Mouse (Mus musculus): ENCODE results near the gene Ctnnbl1.

Gene Ctnnbl1

DNA sequence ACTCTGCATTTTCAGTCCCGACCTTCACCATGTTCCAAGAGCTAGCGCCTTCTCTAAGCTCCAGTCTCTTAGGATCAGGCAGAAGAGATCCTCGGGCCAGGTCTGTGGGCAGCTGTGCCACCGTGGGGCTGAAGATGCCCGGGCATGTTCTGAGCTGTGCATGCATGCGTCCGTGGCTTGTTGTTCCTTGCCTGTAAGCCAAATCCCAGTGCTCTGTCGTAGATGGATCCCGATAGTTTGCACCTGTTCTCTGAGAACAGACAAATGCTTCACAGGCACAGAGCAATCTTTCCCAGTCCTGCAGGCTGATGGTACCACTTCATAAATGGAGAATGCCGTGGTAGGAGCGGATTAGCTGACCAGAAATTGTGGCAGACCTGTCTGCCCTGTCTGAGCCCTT, 87.0 kb downstream of the Ctnnbl1 start:
- no peak for DNase-seq

GRCm38 (mm10) chr2:157830101-157830500, 92.9 kb downstream of the Ctnnbl1 start:
- DNase-seq: no peak

GRCm38 (mm10) chr2:157830620-157831354, 93.6 kb downstream of the Ctnnbl1 start:
- DNase-seq: no peak

DNA sequence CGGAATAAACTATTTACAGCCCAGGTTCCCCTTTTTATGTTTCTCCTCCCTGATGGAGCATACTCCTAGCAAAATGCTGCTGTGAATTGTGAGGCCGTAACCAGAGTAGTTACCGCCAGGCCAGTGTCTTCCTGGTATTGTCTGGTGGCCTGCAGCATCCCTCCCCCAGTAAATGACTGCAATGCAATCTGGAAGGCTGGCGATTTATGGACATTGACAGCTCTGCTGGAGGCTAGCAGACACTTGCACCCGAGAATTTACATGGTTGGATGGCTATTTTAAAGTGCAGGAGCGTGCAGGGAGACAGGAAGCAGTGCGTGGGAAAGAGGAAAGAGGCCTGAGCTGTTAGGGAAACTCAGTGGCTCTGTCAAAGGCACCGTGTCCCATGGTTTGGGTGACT, 99.8 kb downstream of the Ctnnbl1 start:
- no peak for DNase-seq

GRCm38 (mm10) chr2:157838206-157838923, 101.2 kb downstream of the Ctnnbl1 start:
- DNase-seq: no peak

- no peak for DNase-seq
Measured at GRCm38 (mm10) chr2:157840641-157841078, 103.5 kb downstream of the Ctnnbl1 start.

DNA sequence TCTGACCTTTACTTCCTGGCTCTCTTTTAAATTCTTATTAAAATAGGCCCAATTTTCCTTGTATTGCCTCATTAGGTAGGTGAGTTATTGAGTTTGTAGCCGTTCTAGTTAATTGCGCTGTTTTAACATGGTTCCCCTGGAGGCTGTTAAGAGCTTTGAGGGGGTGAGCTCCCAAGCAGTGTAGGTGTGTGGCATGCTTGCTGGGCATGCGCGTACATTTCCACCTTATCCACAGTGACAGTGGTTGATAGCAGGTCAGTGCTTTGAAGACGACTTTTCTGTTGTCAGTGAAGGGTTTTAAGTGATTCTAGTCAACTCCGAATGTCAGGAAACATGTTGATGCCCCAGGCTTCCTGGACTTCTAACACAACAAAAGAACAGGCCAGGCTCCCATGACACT, 103.9 kb downstream of the Ctnnbl1 start:
- no peak for DNase-seq

DNA sequence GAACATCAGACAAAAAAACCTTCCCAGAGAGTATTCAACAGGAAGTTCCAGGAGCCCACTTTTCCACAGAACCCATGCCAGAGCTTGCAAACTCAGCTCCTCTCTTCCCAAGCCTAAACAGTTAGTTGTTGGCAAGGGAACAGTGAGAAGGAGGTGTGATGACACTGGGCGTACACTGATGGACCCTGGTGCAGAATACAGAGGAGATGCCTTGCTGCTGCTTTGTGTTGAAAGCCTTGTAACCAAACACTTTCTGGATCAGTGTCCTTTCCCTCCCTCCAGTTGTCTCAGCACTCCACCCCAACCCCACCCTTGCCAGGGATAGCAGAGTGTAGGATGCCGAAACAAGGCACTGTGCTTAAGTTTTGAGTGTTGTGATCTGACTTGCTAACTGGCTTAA, 107.5 kb downstream of the Ctnnbl1 start:
- no peak for DNase-seq

DNA sequence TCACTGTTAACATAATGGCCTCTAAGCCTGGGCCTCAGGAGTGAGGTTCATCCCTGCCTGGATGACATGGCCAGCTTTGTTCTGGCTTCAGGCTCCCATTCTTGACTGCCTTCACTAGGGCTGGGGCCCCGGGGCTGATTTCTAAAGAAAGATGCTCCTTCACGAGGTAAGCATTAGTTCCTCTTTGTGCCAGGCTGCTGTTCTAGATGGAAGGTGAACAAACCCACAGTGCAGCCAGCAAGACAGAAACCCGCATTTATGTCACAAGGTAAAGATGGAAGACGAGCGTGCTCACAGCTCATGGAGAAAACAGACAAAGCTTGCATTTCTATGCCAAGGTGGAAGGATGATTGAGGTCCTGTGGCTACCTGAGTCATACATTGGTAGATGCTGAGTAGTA, 108.6 kb downstream of the Ctnnbl1 start:
- DNase-seq: no peak

DNA sequence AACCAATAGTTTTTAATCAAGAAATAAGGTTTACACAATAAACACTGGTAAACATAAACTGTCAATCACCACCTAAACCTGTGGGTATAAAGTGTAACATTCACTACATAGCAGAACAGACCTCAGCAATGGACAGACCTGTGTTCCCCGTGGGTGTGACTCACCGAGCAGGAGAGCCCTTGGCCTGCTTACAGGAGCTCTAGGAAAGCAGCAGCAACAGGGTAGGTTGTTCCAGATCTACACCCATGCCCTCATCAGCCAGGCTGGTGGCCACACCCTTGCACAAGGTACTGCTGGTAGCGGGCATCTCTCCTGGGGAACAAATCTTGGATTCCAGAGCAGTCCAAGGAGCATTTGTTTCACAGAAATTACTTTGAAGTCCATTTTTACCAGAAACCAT, 115.9 kb downstream of the Ctnnbl1 start:
- no peak for DNase-seq

- DNase-seq: no peak
Measured at GRCm38 (mm10) chr2:157855814-157856213, 118.6 kb downstream of the Ctnnbl1 start.

DNA sequence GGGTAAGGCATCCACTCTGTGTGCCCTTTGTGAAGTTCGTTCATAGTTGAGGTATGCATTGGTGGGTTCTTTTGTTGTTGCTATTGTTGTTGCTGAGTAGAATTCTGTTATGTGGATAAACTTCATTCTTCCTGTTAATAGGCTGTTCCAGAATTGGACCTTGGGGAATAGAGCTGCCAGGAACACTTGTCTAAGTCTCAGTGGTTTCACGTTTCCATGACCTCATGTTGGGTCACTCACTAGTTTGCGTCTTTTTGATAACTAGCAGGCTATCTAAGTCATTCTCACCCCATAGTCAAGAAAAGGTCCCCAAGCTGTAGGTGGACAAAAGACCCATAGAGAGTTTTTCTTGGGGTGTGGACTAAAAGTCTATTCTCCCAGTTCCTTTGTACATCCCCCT, 120.3 kb downstream of the Ctnnbl1 start:
- DNase-seq: no peak

GRCm38 (mm10) chr2:157858317-157858716, 121.1 kb downstream of the Ctnnbl1 start:
- no peak for DNase-seq

DNA sequence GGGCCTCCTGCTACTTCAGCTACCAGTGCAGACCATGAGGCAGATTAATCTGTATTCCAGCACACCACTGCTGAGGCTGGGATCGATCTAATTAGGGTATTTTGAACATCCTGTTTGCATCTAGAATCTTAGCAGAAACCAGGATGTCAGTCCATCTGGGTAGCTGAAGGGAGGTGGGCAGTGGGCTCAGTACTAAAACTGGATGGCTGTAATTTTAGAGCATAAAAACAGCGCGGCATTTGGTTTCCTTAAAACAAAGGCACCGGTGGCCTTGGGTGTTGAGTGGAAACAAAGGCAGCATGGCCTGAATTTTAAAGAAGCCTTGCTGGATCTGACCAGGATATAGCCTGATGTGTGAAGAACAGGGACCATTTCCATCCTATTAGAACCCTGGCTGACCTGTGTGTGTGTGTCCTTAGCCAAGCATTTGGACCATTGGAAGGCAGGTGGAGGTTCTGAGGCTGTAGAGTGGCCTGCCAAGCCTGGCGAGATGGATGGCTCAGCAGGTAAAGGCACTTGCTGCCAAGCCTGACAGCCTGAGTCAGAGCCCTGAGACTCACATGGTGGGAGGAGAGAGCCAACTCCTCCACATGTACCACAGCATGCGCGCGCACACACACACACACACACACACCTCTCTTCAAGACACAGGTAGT, 122.0 kb downstream of the Ctnnbl1 start:
- DNase-seq: peak; percentile 86

GRCm38 (mm10) chr2:157861273-157861944, 124.2 kb downstream of the Ctnnbl1 start:
- no peak for DNase-seq

DNA sequence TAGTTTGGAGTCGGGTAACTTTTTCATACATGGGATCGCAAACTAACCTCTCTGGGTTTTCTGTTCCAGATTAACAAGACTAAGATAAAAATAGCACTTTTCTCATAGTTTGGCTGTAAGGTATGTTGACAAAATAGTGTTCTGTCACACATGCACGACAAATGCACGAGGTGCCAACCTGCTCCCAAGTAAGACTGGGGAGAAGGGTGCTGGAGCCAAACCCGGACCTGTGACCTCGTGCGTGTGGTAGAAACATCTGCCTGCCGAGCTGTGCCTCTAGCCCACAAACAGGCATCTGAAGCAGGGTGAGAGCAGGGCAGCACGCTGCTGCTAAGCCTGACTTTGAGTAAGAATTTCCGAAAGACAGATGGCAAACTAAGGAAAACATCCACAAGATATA, 125.1 kb downstream of the Ctnnbl1 start:
- no peak for DNase-seq

GRCm38 (mm10) chr2:157867126-157867525, 129.9 kb downstream of the Ctnnbl1 start:
- DNase-seq: no peak

- no peak for DNase-seq
Measured at GRCm38 (mm10) chr2:157870247-157870646, 133.0 kb downstream of the Ctnnbl1 start.

GRCm38 (mm10) chr2:157873223-157873622, 136.0 kb downstream of the Ctnnbl1 start:
- DNase-seq: no peak

GRCm38 (mm10) chr2:157873691-157874090, 136.5 kb downstream of the Ctnnbl1 start:
- no peak for DNase-seq

DNA sequence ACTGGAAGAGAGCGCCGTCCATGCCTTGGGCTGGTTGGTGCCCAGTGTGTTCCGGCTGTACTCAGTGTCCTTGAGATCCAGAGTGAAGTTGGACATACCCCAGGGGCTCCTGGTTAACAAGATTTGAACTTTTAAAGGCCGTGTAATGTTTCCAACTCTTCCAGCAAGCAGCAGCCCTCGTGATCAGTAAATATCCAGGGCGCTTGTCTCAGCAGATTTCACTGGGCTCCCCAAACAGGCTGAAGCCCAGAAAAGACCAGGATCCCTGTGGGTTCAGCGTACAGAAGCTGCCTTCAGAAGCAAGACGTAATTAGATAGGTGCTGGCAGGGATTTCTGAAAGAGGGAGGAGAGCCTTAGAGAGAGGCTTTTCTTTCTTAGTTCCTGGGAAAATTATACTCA, 137.9 kb downstream of the Ctnnbl1 start:
- no peak for DNase-seq

- no peak for DNase-seq
Measured at GRCm38 (mm10) chr2:157877394-157877793, 140.2 kb downstream of the Ctnnbl1 start.

- no peak for DNase-seq
Measured at GRCm38 (mm10) chr2:157877967-157878366, 140.8 kb downstream of the Ctnnbl1 start.
